Mouse (Mus musculus): ENCODE results near the gene Wwc1. TPM values are rescaled to one million over a fixed set of nuclear protein-coding genes. Genes with fewer than 3 reads are reported as not detected.

Gene Wwc1
- polyA plus RNA-seq, 1 experiment from 2014 or later: 1.2 TPM

DNA sequence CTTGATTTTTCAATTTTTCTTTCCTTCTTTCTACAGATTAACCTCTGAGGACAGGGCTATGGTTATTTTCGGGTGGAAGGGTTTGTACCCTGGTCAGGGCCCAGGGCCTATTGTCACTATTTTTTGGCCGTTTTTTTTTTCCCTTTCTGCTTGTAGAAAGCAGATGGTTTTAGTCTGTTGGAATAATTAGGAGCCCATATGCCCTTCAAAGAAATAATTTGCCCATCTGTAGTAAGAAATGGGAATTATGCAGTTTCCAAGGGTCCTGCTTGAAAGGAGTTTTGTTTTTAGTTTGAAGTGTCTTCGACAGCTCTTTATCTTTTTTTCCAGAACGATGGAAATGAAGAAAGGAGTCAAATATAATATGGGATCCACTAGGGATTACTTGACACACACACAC lies 9.6 kb upstream of the Wwc1 start:
- H3K4me3 ChIP-seq: no peak overlapping the region
- ATAC-seq (replicated peaks; ENCODE audit: insufficient number of reproducible peaks, insufficient read depth, low FRiP score, low read depth): no peak
- peaks cover 10% of the 10 kb centered on the region for H3K4me1 ChIP-seq (replicated peaks)
- H3K27ac ChIP-seq: no peak overlapping the region
- H3K4me2 ChIP-seq: no peak overlapping the region
- WGBS: 59% methylated on average over 4 of the region's 4 CpGs
- H3K9ac ChIP-seq: no peak overlapping the region
- H3K27me3 ChIP-seq: no peaks in the 10 kb centered on the region
- no peaks in the 10 kb centered on the region for H3K9me3 ChIP-seq (replicated peaks)
- H3K36me3 ChIP-seq: no peaks in the 10 kb centered on the region

DNA sequence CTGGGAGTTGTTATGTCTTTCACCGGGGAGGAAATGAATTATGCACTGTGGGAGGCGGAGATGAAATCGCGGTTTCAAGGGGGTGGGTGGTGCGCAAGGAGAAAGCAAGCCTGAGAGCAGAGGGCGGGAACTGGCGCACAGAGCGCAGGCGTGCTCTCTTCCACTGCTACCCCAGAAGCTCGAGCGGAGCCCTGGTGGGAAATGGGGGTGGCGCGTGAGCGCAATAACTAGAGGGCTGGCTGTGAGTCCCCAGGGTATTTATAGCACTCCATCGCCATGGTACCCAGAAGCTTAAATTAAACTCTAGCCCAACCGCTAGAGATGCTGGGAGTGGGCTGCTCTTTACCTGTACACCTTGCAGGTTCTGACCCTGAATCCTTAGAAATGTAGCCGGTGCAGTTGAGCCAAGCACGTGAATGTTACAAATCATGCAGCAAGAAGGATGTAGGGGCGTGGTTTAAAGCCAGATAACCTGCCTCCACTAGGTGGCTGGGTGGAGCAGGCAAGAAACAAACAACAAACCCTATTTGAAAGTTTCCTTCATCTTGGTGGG lies 5.6 kb upstream of the Wwc1 start:
- H3K4me3 ChIP-seq: peak overlapping the region; percentile 39
- peak; percentile 70 for ATAC-seq (replicated peaks; ENCODE audit: insufficient number of reproducible peaks, insufficient read depth, low FRiP score, low read depth)
- H3K36me3 ChIP-seq: no peaks in the 10 kb centered on the region
- H3K27me3 ChIP-seq: peaks cover 10% of the 10 kb centered on the region
- no peak overlapping the region for H3K9ac ChIP-seq
- peak overlapping the region; percentile 63 for H3K4me2 ChIP-seq
- H3K9me3 ChIP-seq (replicated peaks): no peaks in the 10 kb centered on the region
- under 1% methylated on average over 19 of the region's 19 CpGs for WGBS
- H3K27ac ChIP-seq: 0 out of 2 replicates have a peak overlapping the region, but pooled peaks have one; percentile 9
- H3K4me1 ChIP-seq (replicated peaks): peaks cover 10% of the 10 kb centered on the region

GRCm38 (mm10) chr11:35982734-35983133 lies 2.4 kb upstream of the Wwc1 start:
- H3K27ac ChIP-seq: no peak overlapping the region
- 77% methylated on average over 3 of the region's 3 CpGs for WGBS
- no peak overlapping the region for H3K9ac ChIP-seq
- H3K27me3 ChIP-seq: peaks cover 28% of the 10 kb centered on the region
- no peak overlapping the region for H3K4me2 ChIP-seq
- H3K36me3 ChIP-seq: no peaks in the 10 kb centered on the region
- no peak for ATAC-seq (replicated peaks; ENCODE audit: insufficient number of reproducible peaks, insufficient read depth, low FRiP score, low read depth)
- H3K4me3 ChIP-seq: no peak overlapping the region
- H3K4me1 ChIP-seq (replicated peaks): peaks cover 24% of the 10 kb centered on the region
- H3K9me3 ChIP-seq (replicated peaks): no peaks in the 10 kb centered on the region

DNA sequence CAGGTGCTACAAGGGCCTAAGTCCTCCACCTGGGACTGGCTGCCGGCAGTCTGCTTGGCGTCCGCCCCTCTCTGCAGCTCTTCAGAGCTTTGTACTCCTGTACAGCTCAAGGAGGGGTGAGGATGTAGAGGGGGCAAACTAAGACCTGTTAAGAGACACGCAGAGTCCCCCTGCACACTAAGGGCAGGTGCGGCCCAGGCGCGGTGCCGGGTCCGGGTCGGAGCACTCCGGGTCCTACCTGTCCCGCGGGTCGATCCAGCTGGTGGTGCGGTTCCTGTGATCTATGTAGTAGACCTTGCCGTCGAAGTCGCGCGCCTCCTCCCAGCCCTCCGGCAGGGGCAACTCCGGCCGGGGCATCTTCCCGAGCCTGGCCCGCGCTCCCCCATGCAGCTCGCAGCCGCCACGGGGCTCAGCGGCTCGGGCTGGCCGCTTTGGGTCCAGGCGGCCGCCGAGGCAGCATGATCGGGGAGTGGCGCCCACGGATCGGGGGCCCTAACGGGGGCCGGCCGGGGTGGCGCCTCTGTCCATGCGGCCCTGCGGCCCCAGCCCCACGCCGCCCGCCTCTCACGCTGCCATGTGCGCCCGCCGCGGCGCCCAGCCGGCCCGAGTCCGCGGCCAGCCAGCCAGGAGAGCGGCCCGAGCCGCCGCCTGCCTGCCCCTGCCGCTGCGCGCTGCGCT lies 455 bp downstream of the Wwc1 start:
- peaks cover 39% of the 10 kb centered on the region for H3K27me3 ChIP-seq
- no peaks in the 10 kb centered on the region for H3K36me3 ChIP-seq
- peak overlapping the region; percentile 81 for H3K4me3 ChIP-seq
- H3K4me2 ChIP-seq: peak overlapping the region; percentile 95
- ATAC-seq (replicated peaks; ENCODE audit: insufficient number of reproducible peaks, insufficient read depth, low FRiP score, low read depth): peak; percentile 64
- H3K9ac ChIP-seq: peak overlapping the region; percentile 71
- H3K9me3 ChIP-seq (replicated peaks): no peaks in the 10 kb centered on the region
- under 1% methylated on average over 58 of the region's 66 CpGs for WGBS
- peaks cover 17% of the 10 kb centered on the region for H3K4me1 ChIP-seq (replicated peaks)
- H3K27ac ChIP-seq: no peak overlapping the region

- H3K9me3 ChIP-seq (replicated peaks): no peaks in the 10 kb centered on the region
- peak overlapping the region; percentile 71; the same call in 1 of the 2 replicates for H3K9ac ChIP-seq
- H3K27ac ChIP-seq: no peak overlapping the region
- peak overlapping the region; percentile 81 for H3K4me3 ChIP-seq
- H3K27me3 ChIP-seq: peaks cover 39% of the 10 kb centered on the region
- peak overlapping the region; percentile 95 for H3K4me2 ChIP-seq
- H3K4me1 ChIP-seq (replicated peaks): peaks cover 17% of the 10 kb centered on the region
- no peaks in the 10 kb centered on the region for H3K36me3 ChIP-seq
- WGBS: 3% methylated on average over 12 of the region's 12 CpGs
- ATAC-seq (replicated peaks; ENCODE audit: insufficient number of reproducible peaks, insufficient read depth, low FRiP score, low read depth): no peak
Observed at GRCm38 (mm10) chr11:35979266-35979732, 1.0 kb downstream of the Wwc1 start.

DNA sequence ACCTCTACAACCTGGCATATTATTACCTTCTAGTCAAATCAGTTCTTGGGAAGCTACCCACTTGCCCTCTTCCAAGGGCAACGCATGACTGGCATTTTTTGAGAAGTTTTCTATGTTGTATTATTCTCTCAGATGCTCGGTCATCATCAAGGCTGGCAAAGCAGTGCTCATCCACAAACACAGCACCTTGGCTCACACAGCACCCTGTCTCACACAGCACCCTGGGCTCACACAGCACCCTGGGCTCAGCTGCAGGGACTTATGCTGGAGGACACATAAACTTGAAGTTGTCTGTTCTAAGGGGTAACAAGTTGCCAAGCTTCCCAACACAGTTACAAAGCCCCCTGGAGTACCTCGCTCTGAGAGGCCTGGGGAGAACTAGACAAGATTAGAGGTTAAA lies 2.5 kb downstream of the Wwc1 start:
- no peak overlapping the region for H3K27ac ChIP-seq
- H3K9ac ChIP-seq: no peak overlapping the region
- no peaks in the 10 kb centered on the region for H3K9me3 ChIP-seq (replicated peaks)
- WGBS: 76% methylated on average over 3 of the region's 3 CpGs
- H3K4me1 ChIP-seq (replicated peaks): peaks cover 17% of the 10 kb centered on the region
- no peak overlapping the region for H3K4me3 ChIP-seq
- no peaks in the 10 kb centered on the region for H3K36me3 ChIP-seq
- H3K4me2 ChIP-seq: no peak overlapping the region
- H3K27me3 ChIP-seq: peaks cover 39% of the 10 kb centered on the region
- ATAC-seq (replicated peaks; ENCODE audit: insufficient number of reproducible peaks, insufficient read depth, low FRiP score, low read depth): no peak

DNA sequence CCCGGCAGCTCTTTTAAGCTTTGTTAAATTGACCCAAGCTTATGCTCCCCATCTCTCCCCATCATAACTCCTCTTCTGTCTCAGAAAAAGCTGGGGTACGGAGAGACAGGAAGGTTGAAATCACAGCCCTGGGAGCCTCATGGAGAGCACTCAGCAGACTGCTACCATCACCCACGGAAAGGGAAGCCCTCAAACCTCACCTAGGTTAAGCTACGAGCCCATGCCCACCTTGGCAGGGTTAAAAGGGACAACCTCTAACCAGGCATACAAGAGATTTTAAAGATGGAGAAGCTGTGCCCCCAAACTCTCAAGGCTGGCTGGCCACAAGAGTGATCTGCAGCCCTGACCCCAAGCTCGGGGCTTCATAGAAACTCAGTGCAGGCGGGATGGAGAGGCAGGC lies 3.2 kb downstream of the Wwc1 start:
- Histone ChIP-seq H3K9ac (no peak overlapping the region), H3K9me3 (replicated peaks) (no peaks in the 10 kb centered on the region), H3K27me3 (peaks cover 39% of the 10 kb centered on the region), H3K4me3 (no peak overlapping the region), H3K36me3 (no peaks in the 10 kb centered on the region), H3K4me1 (replicated peaks) (peaks cover 17% of the 10 kb centered on the region), H3K4me2 (no peak overlapping the region), H3K27ac (no peak overlapping the region)
- ATAC-seq (replicated peaks; ENCODE audit: insufficient number of reproducible peaks, insufficient read depth, low FRiP score, low read depth): no peak
- 74% methylated on average over 6 of the region's 6 CpGs for WGBS

DNA sequence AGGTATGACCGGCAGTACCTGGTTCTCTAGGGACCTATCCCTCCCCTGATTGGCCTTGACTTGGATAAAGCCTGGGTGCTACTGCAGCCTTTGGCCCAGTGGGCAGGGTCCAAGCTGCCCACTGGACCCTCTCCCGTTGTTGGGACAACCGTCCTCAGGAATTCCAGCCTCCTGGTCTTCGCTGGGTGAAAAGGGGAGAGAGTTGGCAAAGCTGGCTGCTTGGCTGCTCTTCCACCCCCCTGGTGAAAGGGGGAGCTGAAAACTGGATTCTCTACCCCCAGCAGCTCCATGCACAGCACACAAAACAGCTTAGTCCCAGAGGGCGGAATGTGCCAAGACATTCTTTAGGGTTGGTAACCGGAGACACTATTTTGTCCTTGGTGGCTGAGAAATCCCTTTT lies 3.8 kb downstream of the Wwc1 start:
- Histone ChIP-seq H3K9me3 (replicated peaks) (no peaks in the 10 kb centered on the region), H3K4me2 (no peak overlapping the region), H3K9ac (no peak overlapping the region), H3K27me3 (peaks cover 32% of the 10 kb centered on the region), H3K36me3 (no peaks in the 10 kb centered on the region), H3K4me1 (replicated peaks) (peaks cover 17% of the 10 kb centered on the region), H3K27ac (no peak overlapping the region), H3K4me3 (no peak overlapping the region)
- ATAC-seq (replicated peaks; ENCODE audit: insufficient number of reproducible peaks, insufficient read depth, low FRiP score, low read depth): no peak
- 53% methylated on average over 6 of the region's 6 CpGs for WGBS

DNA sequence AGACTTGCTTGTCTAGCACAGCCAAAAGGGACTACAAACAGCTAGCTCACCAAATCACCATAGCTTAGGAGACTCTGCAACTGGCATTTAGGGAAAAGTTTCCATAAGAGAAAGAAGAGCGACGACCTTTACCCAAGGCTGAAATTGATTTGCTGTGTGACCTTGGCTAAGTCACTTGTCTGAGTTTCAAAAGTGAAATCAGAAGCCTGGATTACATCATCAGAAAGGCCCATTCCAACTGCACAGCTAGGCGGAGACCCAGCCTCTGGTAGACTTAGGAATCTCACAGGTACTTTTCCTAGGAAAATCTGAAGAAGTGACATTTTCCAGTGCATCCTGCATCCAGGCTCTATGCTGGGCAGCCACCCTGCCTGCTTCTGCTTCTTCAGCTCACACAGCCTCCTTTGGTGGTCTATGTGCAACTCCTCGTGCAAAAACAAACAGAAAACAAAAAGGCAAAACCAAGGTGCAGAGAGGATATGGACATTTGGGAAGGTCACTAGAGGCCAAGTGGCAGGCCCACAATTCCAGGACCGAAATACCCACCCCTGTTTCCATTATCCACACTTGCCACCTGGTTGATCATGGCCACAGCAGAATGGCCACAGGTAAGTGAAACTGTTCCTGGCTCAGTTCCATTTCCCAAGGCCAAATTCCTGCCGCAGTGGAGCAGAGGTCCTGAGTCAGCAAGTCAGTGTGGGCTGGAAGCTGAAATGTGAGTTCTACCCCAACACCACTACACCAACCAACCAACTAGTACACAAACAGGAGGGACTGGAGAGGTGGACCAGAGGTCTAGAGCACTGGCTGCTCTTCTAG lies 5.5 kb downstream of the Wwc1 start:
- no peak for ATAC-seq (replicated peaks; ENCODE audit: insufficient number of reproducible peaks, insufficient read depth, low FRiP score, low read depth)
- Histone ChIP-seq H3K36me3 (no peaks in the 10 kb centered on the region), H3K4me3 (no peak overlapping the region), H3K27ac (no peak overlapping the region), H3K9me3 (replicated peaks) (no peaks in the 10 kb centered on the region), H3K4me1 (replicated peaks) (peaks cover 12% of the 10 kb centered on the region), H3K9ac (no peak overlapping the region), H3K27me3 (peaks cover 29% of the 10 kb centered on the region), H3K4me2 (no peak overlapping the region)
- 76% methylated on average over 6 of the region's 6 CpGs for WGBS

- Histone ChIP-seq H3K4me3 (no peak overlapping the region), H3K4me1 (replicated peaks) (0 out of 2 replicates have a peak, but pooled peaks cover 3% of the 10 kb centered on the region), H3K9me3 (replicated peaks) (no peaks in the 10 kb centered on the region), H3K36me3 (no peaks in the 10 kb centered on the region), H3K27me3 (peaks cover 16% of the 10 kb centered on the region), H3K4me2 (no peak overlapping the region), H3K27ac (no peak overlapping the region), H3K9ac (no peak overlapping the region)
- WGBS: 56% methylated on average over 7 of the region's 7 CpGs
- ATAC-seq (replicated peaks; ENCODE audit: insufficient number of reproducible peaks, insufficient read depth, low FRiP score, low read depth): no peak
Observed at GRCm38 (mm10) chr11:35973135-35973534, 7.2 kb downstream of the Wwc1 start.

- H3K27me3 ChIP-seq: peaks cover 11% of the 10 kb centered on the region
- H3K4me3 ChIP-seq: no peak overlapping the region
- H3K9me3 ChIP-seq (replicated peaks): no peaks in the 10 kb centered on the region
- ATAC-seq (replicated peaks; ENCODE audit: insufficient number of reproducible peaks, insufficient read depth, low FRiP score, low read depth): no peak
- H3K9ac ChIP-seq: no peak overlapping the region
- H3K4me2 ChIP-seq: no peak overlapping the region
- WGBS: 11% methylated on average over 6 of the region's 6 CpGs
- no peaks in the 10 kb centered on the region for H3K36me3 ChIP-seq
- H3K4me1 ChIP-seq (replicated peaks): 0 out of 2 replicates have a peak, but pooled peaks cover 3% of the 10 kb centered on the region
- no peak overlapping the region for H3K27ac ChIP-seq
Observed at GRCm38 (mm10) chr11:35972270-35972931, 7.9 kb downstream of the Wwc1 start.
